Mouse (Mus musculus) megakaryocyte, embryonic 14.5 days (primary cell): ENCODE measurements around the gene Mvb12a.
"Not testable (repeated sequence)": the region's sequence is repeated elsewhere in the genome, so short reads cannot be mapped to it uniquely, and the experiment has no call there.

Experiments
- FLI1 ChIP-seq: IDR thresholded peaks from 2 replicates; pipeline ENCODE4 v1.6.1; 2012; ENCODE audit warnings: low read length, inconsistent platforms, mixed read lengths
- GATA1 ChIP-seq: IDR thresholded peaks from 3 replicates; pipeline ENCODE4 v1.6.1; 2012; ENCODE audit warnings: mixed read lengths, low read length, inconsistent platforms, borderline replicate concordance

DNA sequence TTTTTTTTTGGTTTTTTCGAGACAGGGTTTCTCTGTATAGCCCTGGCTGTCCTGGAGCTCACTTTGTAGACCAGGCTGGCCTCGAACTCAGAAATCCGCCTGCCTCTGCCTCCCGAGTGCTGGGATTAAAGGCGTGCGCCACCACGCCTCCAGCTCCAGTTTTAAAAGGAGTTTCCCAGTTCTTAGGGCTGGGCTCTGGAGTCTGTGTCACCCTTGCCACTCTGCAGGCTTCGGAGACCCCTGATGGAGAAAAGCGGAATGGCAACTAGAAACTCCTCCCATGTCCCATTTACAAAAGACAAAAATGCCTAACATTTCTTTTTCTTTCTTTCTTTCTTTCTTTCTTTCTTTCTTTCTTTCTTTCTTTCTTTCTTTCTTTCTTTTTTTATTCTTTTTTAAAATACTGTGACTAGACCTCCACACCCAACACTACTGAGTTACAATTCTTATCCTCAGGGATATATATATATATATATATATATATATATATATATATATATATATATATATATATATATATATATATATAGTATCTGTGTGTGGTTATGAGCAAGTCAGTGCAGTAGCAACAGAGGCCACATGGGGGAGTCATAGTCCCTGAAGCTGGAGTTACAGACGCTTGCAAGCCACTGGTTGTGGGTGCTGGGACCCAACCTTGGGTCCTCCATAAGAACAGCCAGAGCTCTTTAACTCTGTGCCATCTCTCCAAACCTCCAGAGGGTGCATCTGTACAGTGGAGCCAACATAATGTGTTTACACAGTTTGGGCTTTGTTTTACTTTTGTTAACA, 23.5 kb upstream of the Mvb12a start:
- TF ChIP-seq GATA1, FLI1: not testable (repeated sequence)
